Mouse (Mus musculus) T-cell, adult 66 days (primary cell): ENCODE results near the gene L3hypdh. TPM values are rescaled to one million over a fixed set of nuclear protein-coding genes. Genes with fewer than 3 reads are reported as not detected.

Experiments used
- total RNA-seq, 2 experiments: library from RNA; stranded (reverse); gene quantifications; 3 replicates in 1 of 2; 4 replicates in 1 of 2; pipeline ENCODE4 v1.2.4; 2023

L3hypdh gene
- not detected for total RNA-seq

GRCm38 (mm10) chr12:72085329-72086165 is at the start of gene L3hypdh, which contains the start of gene Jkamp:
Gene L3hypdh, minus strand, starts transcription at chr12:72085439.
Gene Jkamp, plus strand, starts transcription at chr12:72085589.

GRCm38 (mm10) chr12:72070327-72071269 is 14.6 kb downstream of the L3hypdh start, which contains the start of gene Gpr135:
Gene Gpr135, minus strand, starts transcription at chr12:72071125.

Other genes with a start within 250 kb of the L3hypdh start
- gene Gpr135, start 14.3 kb downstream of the L3hypdh start, total RNA-seq, result not detected
- gene Jkamp, start 150 bp upstream of the L3hypdh start, total RNA-seq, result 10 to 100 TPM; 18.2 to 21.3 TPM
- gene Ccdc175, start 99.6 kb upstream of the L3hypdh start, total RNA-seq, result not detected